In genomic region chr1:83748974-83749373, GRCm38 (mm10) we compare ENCODE assay signal across 16 mouse cellular contexts.
DNase-seq lines count a peak whose midpoint lies in the region; ATAC-seq and TF ChIP-seq lines count a peak whose summit lies in the region.
"Had no signal": no experiment of that assay in that cellular context is flagged by ENCODE, and none has a peak within 500 bp of the region (broad histone marks: within the 10 kb centered on the region; RNA-seq: fewer than 3 reads in every experiment).

No protein-coding gene starts in this region.

- peak; percentile 23 to 35 for DNase-seq in right cerebral cortex, postnatal 10 days (ENCODE audit: low spot score in 2 of 2)
- DNase-seq in right cerebral cortex, postnatal 14 days, result no peak
- peak; percentile 86 for DNase-seq in forebrain, embryonic 14.5 days (ENCODE audit: low spot score)
- DNase-seq in hindbrain, postnatal 0 days (ENCODE audit: low spot score), result peak; percentile 53
- peak; percentile 29 for DNase-seq in retina, postnatal 1 day
- DNase-seq in testis, postnatal 10 days (ENCODE audit: low spot score), result no peak
- DNase-seq in gastrocnemius, adult 8-10 months (ENCODE audit: low spot score in 2 of 2), result no peak
- DNase-seq in left cerebral cortex, adult 8-10 months (ENCODE audit: low spot score in 2 of 2), result no peak
- DNase-seq: adrenal gland, postnatal 10 days; heart, adult 11 months; kidney, postnatal 14 days; layer of hippocampus, postnatal 36 days; lung, adult 2 months had no signal

- H3K4me3 ChIP-seq in forebrain, embryonic 14.5 days (ENCODE audit: low read depth, low read length), result no peak overlapping the region
- no peak overlapping the region for H3K4me3 ChIP-seq in hindbrain, postnatal 0 days (ENCODE audit: low read length)
- H3K4me3 ChIP-seq: embryonic facial prominence, embryonic 12.5 days had no signal

- H3K27me3 ChIP-seq in forebrain, embryonic 14.5 days (replicated peaks; ENCODE audit: control insufficient read depth, insufficient read depth, low read length), result no peaks in the 10 kb centered on the region
- H3K27me3 ChIP-seq in hindbrain, postnatal 0 days (ENCODE audit: insufficient read depth, low read length), result no peaks in the 10 kb centered on the region
- H3K27me3 ChIP-seq: CH12.LX; embryonic facial prominence, embryonic 12.5 days had no signal

- 12% methylated on average over 4 of the region's 4 CpGs for WGBS in forebrain, embryonic 14.5 days
- 19% methylated on average over 4 of the region's 4 CpGs for WGBS in hindbrain, postnatal 0 days

- peaks cover 2% of the 10 kb centered on the region; the same call in 1 of the 2 replicates for H3K4me1 ChIP-seq in forebrain, embryonic 14.5 days (ENCODE audit: control insufficient read depth, insufficient read depth, low read length)
- 0 out of 2 replicates have a peak, but pooled peaks cover 2% of the 10 kb centered on the region for H3K4me1 ChIP-seq in hindbrain, postnatal 0 days (ENCODE audit: insufficient read depth, low read length)
- H3K4me1 ChIP-seq: embryonic facial prominence, embryonic 12.5 days had no signal

- TF ChIP-seq CTCF in hindbrain, postnatal 0 days (IDR thresholded peaks at IDR 0.05; ENCODE audit: low read depth), result no peak

- no peaks in the 10 kb centered on the region for H3K36me3 ChIP-seq in forebrain, embryonic 14.5 days (ENCODE audit: control insufficient read depth, insufficient read depth, low read length)
- no peaks in the 10 kb centered on the region for H3K36me3 ChIP-seq in hindbrain, postnatal 0 days (ENCODE audit: insufficient read depth, low read length)
- H3K36me3 ChIP-seq: embryonic facial prominence, embryonic 12.5 days had no signal

- peak overlapping the region; percentile 72 for H3K27ac ChIP-seq in forebrain, embryonic 14.5 days (ENCODE audit: low read depth, low read length)
- peak overlapping the region; percentile 18; the same call in 1 of the 2 replicates for H3K27ac ChIP-seq in hindbrain, postnatal 0 days
- H3K27ac ChIP-seq: embryonic facial prominence, embryonic 12.5 days had no signal

- no peak overlapping the region for H3K4me2 ChIP-seq in forebrain, embryonic 14.5 days (ENCODE audit: low read length)
- no peak overlapping the region for H3K4me2 ChIP-seq in hindbrain, postnatal 0 days (ENCODE audit: low read depth, low read length)
- H3K4me2 ChIP-seq: embryonic facial prominence, embryonic 12.5 days had no signal

- ATAC-seq in forebrain, embryonic 14.5 days, result peak; percentile 88
- ATAC-seq in hindbrain, postnatal 0 days, result peak; percentile 67
- ATAC-seq: intestine, embryonic 16.5 days had no signal

- no peak overlapping the region for H3K9ac ChIP-seq in forebrain, embryonic 14.5 days (ENCODE audit: low read length)
- no peak overlapping the region for H3K9ac ChIP-seq in hindbrain, postnatal 0 days (replicated peaks; ENCODE audit: low read length)
- H3K9ac ChIP-seq: embryonic facial prominence, embryonic 12.5 days had no signal

- H3K9me3 ChIP-seq in forebrain, embryonic 14.5 days (replicated peaks; ENCODE audit: control insufficient read depth, low read length), result no peaks in the 10 kb centered on the region
- no peaks in the 10 kb centered on the region for H3K9me3 ChIP-seq in hindbrain, postnatal 0 days (ENCODE audit: low read length)
- H3K9me3 ChIP-seq: embryonic facial prominence, embryonic 12.5 days had no signal

Comparison
In these comparisons a context has a peak if more than half of its experiments do, and no peak if none do; other contexts are left out.
1. DNase-seq: peak in right cerebral cortex, postnatal 10 days (2 of 2), forebrain, embryonic 14.5 days (single experiment), hindbrain, postnatal 0 days (single experiment) and retina, postnatal 1 day (single experiment); none in right cerebral cortex, postnatal 14 days (single experiment), testis, postnatal 10 days (single experiment), gastrocnemius, adult 8-10 months (0 of 2) and left cerebral cortex, adult 8-10 months (0 of 2).